Mouse (Mus musculus) urinary bladder, postnatal 0 days (tissue): ENCODE data around the gene Cyp2j12. TPM values are rescaled to one million over a fixed set of nuclear protein-coding genes. Genes with fewer than 3 reads are reported as not detected.

Source experiments
- polyA plus RNA-seq: library from polyadenylated mRNA; unstranded; fragments of >200 nt; fragmentation: Nextera tagmentation; extraction: Ambion mirVana; gene quantifications from 2 replicates; pipeline ENCODE4 v1.2.1, GENCODE M21; 2015

Cyp2j12 gene
- polyA plus RNA-seq = not detected in 2 replicates

DNA sequence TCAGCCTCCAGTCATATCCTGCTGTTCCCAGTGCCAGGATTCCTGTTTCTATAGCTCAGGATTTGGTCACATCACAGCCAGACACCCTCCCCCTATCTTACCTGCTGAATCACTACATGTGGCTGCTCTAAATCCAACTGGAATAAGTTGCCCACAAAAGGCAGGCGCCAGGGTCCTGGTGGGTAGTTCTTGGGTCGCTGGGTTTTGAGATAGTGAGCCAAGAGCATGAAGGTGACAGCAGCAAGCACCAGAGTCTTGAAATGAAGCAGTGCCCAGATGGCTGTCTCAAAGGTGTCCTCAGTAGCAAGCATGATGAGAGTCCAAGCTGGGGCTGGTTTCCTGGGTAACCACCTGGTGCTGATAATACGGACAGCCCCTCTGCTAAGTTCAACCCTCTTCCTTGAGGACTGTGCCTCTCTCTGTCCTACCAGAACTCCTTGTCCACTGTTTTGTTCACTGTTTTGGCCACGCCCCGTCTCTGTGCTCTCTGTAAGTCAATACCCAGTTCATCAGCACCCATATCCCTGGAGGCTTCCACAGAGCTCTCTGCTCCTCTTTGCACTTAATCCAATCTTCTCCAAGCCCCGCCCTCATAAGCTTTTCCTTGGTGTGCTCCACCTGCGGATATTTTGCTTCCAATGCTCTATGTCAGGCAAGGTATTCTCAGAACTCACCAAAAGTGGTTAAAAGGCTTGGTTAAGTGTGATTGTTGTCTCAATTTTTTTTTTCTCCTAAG lies at the start of gene Cyp2j12:
Gene Cyp2j12 (minus strand): TSS at position 421 of the 736 bp plus-strand sequence.

DNA sequence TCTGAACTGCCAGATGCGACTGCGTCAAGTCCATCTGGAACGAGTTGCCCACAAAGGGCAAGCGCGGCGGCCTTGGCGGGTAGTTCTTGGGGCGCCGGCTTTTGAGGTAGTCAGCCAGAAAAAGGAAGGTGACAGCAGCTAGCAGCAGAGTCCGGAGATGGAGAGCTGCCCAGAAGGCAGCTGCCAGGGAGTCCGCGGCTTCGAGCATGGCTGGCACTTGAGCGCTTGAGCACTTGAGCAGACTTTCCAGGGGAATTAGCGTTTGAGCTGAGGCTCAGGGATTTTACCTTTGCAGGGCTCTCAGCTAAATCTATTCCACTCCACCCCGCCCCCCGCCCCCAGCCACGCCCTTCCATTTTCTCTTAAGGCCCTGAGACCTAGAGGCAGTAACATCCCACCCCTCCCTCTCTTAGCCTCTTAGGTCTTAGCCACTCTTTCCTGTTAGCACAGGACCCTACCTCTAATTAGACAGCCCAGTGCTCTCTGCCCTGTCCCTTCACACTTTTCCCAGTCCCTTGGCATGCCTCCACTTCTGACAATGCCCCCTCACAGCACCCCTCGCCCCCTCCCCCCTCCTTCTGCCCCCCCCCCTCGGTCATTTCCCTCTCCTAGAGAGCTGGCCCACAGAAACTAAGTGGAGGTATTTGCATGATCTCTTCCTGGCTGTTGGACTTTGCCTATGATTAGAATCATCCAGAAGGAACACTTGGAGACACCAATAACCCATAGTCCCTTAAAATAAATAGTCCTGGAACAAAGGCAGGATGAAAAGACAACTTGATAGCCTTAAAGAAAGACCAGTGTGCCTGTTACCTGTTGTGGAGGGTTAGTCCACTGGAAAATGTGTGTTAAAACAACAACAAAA lies 63.5 kb downstream of the Cyp2j12 start, which contains the start of gene Cyp2j13:
Gene Cyp2j13 (minus strand): TSS at position 286 of the 865 bp plus-strand sequence.

Other genes with a start within 250 kb of the Cyp2j12 start
- 3.8 and 5.5 TPM in 2 replicates for gene Hook1, start 173.9 kb downstream of the Cyp2j12 start, polyA plus RNA-seq
- gene Cyp2j13, start 63.6 kb downstream of the Cyp2j12 start, polyA plus RNA-seq = not detected in 2 replicates
- not detected in 2 replicates for gene Cyp2j7, start 95.5 kb upstream of the Cyp2j12 start, polyA plus RNA-seq
- not detected in 2 replicates for gene Cyp2j11, start 207.5 kb upstream of the Cyp2j12 start, polyA plus RNA-seq